Mouse (Mus musculus) left cerebral cortex, adult 9 months (tissue): ENCODE measurements around the gene Olfr464.

Experiments used
- DNase-seq, 2 experiments: peaks; one replicate each; pipeline ENCODE4 v3.0.0; 2022; ENCODE audit warnings: low spot score in 2 of 2

Olfr464 gene

GRCm38 (mm10) chr11:87920966-87921365, at the start of gene Olfr464:
Gene Olfr464, minus strand, starts transcription at chr11:87920967.
- no peak for DNase-seq

DNA sequence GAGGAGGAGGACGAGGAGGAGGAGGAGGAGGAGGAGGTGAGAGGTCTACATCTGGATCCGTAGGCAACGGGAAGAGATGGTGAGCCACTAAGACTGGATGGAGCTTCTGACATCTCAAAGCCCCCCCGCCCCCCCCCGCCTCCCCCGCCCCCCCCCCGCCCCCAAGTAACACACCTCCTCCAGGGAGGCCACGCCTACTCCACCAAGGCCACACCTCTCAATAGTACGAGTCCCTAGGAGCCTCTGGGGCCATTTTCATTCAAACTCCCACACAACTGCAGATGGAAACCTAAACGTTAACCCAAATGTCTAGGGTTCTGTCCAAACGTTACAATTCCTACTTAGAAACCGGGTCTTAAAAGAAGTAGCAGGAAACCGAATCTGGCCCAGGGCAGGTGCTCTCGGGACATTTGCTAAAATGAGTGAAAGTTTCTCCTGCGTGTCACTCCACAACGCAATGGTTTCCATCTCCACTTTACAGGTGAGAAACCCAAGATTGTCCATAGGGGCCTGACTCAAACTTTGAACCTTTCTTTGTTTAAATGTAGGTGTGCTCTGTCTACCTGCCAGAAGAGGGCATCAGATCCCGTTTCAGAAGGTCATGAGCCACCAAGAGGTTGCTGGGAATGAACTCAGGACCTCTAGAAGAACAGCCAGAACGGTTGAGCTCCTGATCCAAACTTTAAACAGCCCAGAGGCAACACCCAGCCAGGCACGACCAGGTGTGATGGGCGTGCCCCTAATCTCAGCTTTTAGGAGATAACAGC, 47.8 kb upstream of the Olfr464 start:
- no peak for DNase-seq

DNA sequence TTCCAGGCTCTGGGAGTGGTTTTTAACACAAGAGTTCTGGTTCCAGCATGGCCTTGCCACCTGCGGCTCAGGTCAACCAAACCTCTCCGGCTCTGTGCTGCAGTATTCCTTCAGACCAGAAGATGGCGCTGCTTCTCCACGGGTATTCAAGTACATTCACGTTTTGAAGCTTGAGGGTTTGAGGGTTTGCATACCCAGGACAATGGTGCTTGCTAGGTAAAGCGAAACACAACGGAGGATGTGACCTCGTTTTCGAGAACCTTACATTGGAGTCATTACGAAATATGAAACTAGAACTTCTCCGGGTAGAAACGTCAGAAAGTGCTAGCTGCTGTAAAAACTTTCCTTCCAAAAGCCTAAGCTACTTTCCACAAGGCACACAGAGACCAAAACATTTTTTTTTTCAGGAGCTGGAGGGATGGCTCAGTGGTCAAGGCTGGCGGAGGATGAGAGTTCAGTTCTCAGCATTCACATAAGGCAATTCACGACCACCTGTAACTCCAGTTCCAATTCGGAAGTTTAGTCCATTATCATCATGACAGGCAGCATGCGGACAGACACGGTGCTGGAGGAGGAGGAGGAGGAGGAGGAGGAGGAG, 47.0 kb upstream of the Olfr464 start:
- peak in 1 of 2 experiments; percentile 88 for DNase-seq

DNA sequence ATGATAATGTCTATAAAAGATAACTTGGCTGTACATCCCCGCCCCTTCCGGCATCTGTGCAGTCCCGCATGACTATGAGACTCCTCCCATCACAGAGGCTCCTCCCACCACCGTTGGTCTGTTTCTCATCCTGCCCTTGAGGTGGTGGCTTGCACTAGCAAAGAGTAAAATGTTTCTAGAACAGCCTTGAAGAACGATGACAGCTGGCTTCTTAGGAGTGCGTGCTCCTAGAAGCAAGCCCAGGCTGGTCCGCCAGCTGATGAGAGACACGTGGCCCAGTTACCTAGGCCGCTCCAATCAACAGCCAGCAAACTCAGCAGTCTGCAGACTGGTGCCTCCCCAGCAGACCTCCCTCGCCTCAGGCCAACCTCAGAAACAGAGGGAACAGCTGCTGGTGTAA, 45.4 kb upstream of the Olfr464 start:
- no peak for DNase-seq

- DNase-seq: no peak
Observed at GRCm38 (mm10) chr11:87965293-87965692, 44.5 kb upstream of the Olfr464 start.

DNA sequence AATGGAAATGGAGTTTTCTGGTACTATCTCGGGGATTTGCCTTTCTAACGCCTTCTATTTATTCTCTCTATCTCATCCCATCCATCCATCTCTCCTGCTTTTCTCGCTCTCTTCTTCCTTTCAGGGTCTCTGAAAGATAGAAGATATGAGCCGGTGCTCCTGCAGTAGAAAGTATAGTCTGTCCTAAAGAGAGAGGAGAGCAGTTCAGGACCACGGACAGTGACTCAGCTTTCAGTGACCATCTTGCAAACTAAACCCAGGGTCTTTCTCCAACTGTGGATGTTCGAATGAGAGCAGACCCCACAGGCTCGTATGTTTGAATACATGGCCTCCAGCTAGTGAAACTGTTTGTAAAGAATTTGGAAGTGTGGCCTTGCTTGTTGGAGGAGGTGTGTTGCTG, 36.3 kb upstream of the Olfr464 start:
- DNase-seq: no peak

- DNase-seq: no peak
Observed at GRCm38 (mm10) chr11:87955144-87955543, 34.4 kb upstream of the Olfr464 start.

DNA sequence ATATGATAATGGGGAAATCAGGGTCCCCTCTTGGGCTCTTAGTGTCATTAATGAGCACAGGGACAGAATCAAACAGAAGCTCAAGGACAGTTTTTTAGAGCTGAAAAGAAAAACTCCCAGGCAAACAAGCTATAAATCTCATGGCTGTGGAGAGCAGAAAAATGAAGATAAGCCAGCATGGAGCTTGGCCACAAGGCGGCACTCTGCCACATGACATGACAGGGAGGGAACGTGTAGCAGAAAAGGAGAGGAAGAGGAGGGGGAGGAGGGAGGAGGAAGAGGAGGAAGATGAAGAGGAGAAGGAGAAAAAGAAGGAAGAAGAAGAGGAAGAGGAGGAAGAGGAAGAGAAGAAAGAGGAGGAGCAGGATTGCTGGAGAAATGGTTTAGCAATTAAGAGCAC, 29.2 kb upstream of the Olfr464 start:
- DNase-seq: no peak

DNA sequence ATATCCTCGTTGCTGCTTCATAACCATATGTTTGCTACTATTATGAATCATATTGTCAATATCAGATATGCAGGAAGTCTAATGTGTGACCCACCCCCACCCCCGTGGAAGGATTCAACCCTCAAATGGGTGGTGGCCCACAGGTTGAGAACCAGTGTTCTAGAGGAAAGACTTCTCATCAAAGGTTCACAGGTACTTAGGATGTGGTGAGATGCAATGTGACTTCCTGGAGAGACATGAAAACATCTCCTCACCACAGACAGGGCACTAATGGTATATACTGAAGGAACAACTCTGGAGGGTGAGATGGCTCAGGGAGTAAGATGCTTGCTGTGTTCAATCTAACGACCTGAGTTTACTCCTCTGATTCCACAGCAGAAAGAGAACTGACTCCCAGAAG, 14.7 kb upstream of the Olfr464 start:
- DNase-seq: no peak

DNA sequence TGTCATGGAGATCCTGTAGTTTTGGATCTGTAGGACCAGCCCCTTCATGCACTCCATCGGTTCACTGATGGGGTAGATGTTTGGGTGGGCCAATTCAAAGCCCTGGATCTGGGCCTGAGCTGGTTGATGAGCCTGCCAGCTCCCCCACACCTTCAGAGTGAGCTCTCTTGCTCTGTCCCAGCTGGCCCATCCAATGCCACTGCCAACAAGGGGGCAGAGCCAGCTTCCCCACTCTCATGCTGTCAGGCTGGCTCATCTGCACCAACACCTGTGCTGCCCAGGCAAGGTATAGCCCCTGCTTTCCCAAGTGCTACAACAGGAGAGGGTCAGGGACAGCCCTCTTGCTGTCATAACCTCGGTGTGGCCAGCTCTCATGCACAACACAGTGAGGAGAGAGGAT, 13.0 kb upstream of the Olfr464 start:
- DNase-seq: no peak

- DNase-seq: no peak
Observed at GRCm38 (mm10) chr11:87930348-87930747, 9.6 kb upstream of the Olfr464 start.

DNA sequence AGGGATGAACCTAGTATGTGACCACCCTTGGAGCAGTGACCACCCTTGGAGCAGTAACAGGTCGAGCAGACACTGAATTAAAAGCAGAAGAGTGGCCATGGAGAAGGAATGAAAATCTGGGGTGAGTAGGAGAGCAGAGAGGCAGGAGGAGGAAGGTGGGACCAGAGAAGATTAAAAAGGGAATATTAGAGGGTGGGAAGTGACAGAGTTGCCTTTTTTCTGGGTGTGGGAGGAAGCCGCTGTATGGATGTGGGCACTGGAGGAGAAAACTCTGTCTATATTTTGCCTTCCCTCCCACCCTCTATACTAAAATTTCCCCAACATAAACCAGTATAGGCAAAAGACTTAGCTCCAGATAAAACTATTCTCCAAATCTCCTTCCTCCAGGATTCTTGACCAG, 466 bp downstream of the Olfr464 start:
- peak; percentile 11 to 41 for DNase-seq

DNA sequence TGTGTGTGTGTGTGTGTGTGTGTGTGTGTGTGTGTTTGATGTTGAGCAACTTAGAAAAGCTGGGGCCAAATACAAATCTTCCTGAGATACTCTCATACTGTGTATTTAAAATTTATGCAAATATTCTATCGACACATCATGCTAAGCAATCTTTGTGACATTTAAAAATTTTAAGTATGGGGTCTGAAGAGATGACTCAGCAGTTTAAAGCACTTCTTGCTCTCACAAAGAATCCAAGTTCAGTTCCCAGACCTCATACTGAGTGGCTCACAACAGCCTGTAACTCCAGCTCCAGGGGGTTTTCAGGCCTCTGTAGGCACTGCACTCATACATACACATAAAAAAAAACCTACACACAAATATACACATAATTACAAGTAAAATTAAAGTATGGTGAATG, 4.8 kb downstream of the Olfr464 start:
- DNase-seq: no peak

- no peak for DNase-seq
Observed at GRCm38 (mm10) chr11:87904331-87904730, 16.4 kb downstream of the Olfr464 start.

DNA sequence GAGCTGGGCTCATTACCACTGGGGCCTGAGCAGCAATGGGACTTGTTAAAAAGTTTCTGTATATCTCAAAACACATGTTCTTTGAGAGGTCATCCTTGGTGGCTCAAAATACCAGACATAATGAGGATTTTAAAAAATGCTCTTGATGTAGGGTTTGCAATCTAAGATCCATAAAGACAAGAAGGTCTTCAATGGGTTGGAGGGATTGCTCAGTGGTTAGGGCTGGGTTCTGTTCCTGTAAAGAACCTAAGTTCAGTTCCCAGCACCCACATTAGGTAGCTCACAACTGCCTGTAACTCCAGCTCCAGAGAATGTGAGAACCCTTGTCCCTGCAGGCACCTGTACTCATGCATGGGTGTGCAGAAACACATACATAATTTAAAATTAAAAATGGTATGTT, 23.5 kb downstream of the Olfr464 start, which contains the start of gene Olfr463:
Gene Olfr463 (minus strand): TSS at position 101 of the 400 bp plus-strand sequence.
- DNase-seq: no peak

DNA sequence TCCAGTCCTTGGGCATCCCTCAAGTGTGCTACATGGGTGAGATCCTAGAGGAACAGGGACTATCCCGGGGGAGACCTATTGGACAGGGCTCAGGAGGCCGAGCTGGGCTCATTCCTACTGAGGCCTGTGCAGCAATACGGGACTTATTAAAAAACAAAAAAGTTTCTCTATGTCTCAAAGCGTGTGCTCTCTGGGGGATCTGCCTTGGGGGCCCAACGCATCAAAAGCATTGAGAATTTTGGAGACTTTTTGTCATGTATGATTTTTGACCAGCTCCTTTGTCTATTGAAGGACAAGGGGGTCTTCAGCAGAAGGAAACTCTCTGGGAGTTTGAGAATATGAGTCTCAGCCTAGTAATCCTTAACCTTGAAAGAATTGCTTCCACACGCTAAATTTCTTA, 28.6 kb downstream of the Olfr464 start, which contains the start of gene Olfr462:
Gene Olfr462 (minus strand): TSS at position 101 of the 400 bp plus-strand sequence.
- DNase-seq: no peak

DNA sequence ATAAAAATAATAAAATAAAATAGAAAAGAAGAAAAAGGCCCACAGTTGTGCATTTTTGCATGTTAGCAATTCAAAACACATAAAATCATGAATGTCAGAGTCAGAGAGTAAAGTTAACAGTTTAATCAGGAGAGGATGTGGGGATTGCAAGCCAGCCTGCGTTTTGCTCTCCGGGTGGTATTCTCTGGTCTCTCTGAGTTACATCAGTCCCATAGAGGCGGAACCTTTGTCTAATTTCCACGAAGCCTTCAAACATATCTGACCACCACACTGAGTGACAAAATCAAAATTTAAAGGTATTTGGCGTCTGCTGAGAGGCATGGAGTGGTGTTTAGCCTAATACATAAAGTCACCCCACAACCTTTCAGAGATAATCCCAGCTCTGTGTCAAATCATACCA, 35.9 kb downstream of the Olfr464 start:
- no peak for DNase-seq

- no peak for DNase-seq
Observed at GRCm38 (mm10) chr11:87883493-87883892, 37.3 kb downstream of the Olfr464 start.

GRCm38 (mm10) chr11:87881714-87882113, 39.1 kb downstream of the Olfr464 start:
- no peak for DNase-seq

DNA sequence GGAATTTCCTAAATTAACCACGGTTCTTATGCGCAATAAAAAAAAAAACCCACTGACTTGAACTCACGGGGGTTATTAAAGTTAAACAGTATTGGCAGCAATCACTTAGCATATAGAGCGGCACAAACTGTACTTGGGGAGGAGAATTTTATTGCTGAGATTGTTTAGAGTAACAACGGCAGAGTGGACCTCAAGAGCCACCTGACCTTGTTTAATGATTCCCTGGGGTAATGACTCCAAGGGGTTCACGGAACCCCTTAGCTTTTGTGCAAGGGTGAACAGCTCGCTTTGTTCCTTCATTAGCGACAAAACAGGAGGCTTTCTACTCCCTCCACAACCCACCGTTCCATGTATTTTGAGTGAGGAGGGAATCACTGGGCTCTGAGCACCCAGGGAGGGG, 40.9 kb downstream of the Olfr464 start:
- DNase-seq: no peak

DNA sequence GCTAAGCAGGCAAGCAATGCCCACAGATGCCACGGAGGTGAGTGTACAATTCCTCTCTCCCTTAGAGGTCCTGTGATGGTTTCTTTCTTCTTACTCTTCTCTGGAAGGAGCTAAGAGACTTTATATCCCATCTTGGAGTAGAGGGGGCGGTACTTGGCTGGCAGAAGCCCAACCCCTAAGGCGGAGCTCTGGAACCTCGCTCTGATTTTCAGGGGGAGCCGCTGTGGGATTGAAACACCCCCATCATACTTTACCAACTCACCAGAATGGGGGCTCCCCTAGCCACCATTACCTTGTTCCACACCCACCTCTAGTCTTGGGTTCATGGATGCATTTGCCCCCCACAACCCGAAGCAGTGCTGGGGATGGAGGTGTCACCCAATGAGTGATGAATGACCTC, 45.3 kb downstream of the Olfr464 start, which contains the start of gene Epx:
Gene Epx (minus strand): TSS at position 101 of the 400 bp plus-strand sequence.
- DNase-seq: no peak

DNA sequence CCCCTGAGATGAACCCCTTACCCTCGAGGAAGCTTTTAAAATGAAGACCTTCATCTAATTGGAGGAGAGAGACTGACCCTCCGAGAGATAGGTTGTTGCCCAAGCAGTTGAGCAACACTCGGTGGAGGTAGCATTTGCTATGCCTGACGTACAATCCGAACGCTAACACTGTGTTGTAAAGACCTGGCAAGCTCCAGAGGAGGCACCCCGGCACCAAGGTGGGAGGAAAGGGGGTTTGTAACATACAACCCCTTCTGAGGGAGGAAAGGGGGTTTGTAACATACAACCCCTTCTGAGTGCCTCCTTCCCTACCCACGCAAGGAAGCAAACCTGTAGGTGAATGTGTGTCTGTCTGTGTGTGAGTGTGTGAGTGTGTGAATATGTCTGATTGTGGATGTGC, 49.0 kb downstream of the Olfr464 start:
- DNase-seq: no peak

- DNase-seq: no peak
Observed at GRCm38 (mm10) chr11:87870096-87870495, 50.7 kb downstream of the Olfr464 start.
